Mouse (Mus musculus) C2C12 (cell line): ENCODE measurements at regions not wholly inside any gene's neighbourhood (a gene's known extent, or its start where the extent isn't known, plus 50 kb on each side); places are given as distances from the start of the nearest gene placed in this dataset.

Experiments
- H3K27me3 ChIP-seq: one replicate; pipeline ENCODE4 v1.6.1; 2011; ENCODE audit not compliant: control insufficient read depth, insufficient read depth, insufficient read length
- H3K36me3 ChIP-seq: one replicate; pipeline ENCODE4 v1.6.1; 2011; ENCODE audit not compliant: control insufficient read depth, insufficient read depth
- H3K4me3 ChIP-seq: one replicate; pipeline ENCODE4 v1.5.1; 2011; ENCODE audit warnings: mild to moderate bottlenecking, control low read depth; ENCODE audit not compliant: poor library complexity, insufficient read depth, severe bottlenecking
- H3K79me2 ChIP-seq: one replicate; pipeline ENCODE4 v1.6.1; 2011; ENCODE audit not compliant: control insufficient read depth, insufficient read depth
- H3K79me3 ChIP-seq: one replicate; pipeline ENCODE4 v1.6.1; 2011; ENCODE audit warnings: low read depth, control low read depth
- H3ac ChIP-seq: one replicate; pipeline ENCODE3; 2011; ENCODE audit warnings: low read depth; ENCODE audit not compliant: control insufficient read depth, insufficient read length
- CEBPB ChIP-seq: IDR thresholded peaks from one replicate; pipeline ENCODE4 v1.6.1; 2011; ENCODE audit warnings: low read depth, mild to moderate bottlenecking, control low read depth, moderate library complexity
- CTCF ChIP-seq: IDR thresholded peaks from one replicate; pipeline ENCODE4 v1.5.1; 2011; ENCODE audit not compliant: control insufficient read depth, insufficient read depth, insufficient read length
- FOSL1 ChIP-seq: IDR thresholded peaks from one replicate; pipeline ENCODE4 v1.8.0; 2011; ENCODE audit warnings: mild to moderate bottlenecking, low read length; ENCODE audit not compliant: poor library complexity, insufficient read depth, severe bottlenecking
- MAX ChIP-seq: IDR thresholded peaks from one replicate; pipeline ENCODE4 v1.6.1; 2011; ENCODE audit warnings: mild to moderate bottlenecking, control low read depth
- MYOD1 ChIP-seq: IDR thresholded peaks from one replicate; pipeline ENCODE4 v1.6.1; 2011; ENCODE audit warnings: low read depth; ENCODE audit not compliant: control insufficient read depth, insufficient read length
- MYOG ChIP-seq: IDR thresholded peaks from one replicate; pipeline ENCODE4 v1.6.1; 2011; ENCODE audit not compliant: control insufficient read depth, insufficient read length; ENCODE audit errors: extremely low read depth
- USF1 ChIP-seq: IDR thresholded peaks from one replicate; pipeline ENCODE4 v1.6.1; 2011; ENCODE audit warnings: low read depth, mild to moderate bottlenecking, control low read depth, moderate library complexity

DNA sequence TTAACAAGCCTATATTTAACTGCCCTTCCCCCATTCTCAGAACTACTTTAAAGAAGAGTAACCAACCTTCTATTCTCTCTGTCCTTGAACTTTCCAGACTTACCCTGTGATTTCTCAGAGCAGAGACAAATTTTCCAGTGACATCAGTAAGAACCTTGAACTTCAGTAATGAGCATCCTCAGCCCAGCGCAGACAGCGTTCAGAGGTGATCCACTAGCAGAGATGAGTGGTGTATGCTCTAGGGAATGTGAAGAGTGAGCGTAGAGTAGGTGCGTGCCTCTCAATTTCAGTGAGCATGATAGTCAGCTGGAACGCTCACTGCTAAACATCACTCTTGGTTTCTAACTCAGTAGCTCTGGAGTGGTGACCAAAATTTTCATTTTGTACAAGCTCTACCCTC is 103.4 kb upstream of the Hmgn3 start:
- Histone ChIP-seq H3K79me2 (no peaks in the 10 kb centered on the region), H3K4me3 (no peak overlapping the region), H3K79me3 (no peaks in the 10 kb centered on the region), H3K27me3 (no peaks in the 10 kb centered on the region), H3ac (no peak overlapping the region), H3K36me3 (no peaks in the 10 kb centered on the region)
- TF ChIP-seq CEBPB = no peak
- no peak for TF ChIP-seq FOSL1
- TF ChIP-seq CTCF = no peak
- no peak for TF ChIP-seq MAX
- no peak for TF ChIP-seq USF1
- TF ChIP-seq MYOD1 = no peak

DNA sequence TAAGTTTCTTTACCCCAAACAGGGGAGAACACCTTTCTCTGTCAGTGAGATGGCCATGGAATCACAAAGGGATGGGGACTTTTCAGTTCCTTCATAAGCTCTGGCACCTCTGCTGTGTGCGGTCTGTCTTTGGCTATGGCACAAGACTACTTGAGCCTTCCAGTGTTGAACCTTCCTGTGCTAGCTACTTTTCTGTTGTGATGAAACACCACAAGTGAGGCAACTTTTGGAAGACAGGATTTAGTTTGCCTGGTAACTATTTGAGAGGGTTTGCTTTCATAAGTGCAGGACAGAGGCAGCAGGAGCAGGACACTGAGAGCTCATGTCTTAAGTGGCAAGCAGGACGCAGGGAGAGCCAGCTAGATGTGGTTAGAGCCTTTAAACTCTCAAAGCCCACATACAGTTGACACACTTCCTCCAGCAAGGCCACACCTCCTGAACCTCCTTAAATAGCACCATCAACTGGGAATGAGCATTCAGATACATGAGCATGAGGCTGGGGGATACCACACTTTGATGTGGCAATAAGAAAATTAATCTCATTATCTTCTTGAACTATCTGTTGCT is 101.8 kb upstream of the Hmgn3 start:
- Histone ChIP-seq H3K36me3 (no peaks in the 10 kb centered on the region), H3ac (no peak overlapping the region), H3K27me3 (no peaks in the 10 kb centered on the region), H3K79me3 (no peaks in the 10 kb centered on the region), H3K79me2 (no peaks in the 10 kb centered on the region), H3K4me3 (no peak overlapping the region)
- no peak for TF ChIP-seq MAX
- TF ChIP-seq MYOD1 = no peak
- TF ChIP-seq FOSL1 = no peak

DNA sequence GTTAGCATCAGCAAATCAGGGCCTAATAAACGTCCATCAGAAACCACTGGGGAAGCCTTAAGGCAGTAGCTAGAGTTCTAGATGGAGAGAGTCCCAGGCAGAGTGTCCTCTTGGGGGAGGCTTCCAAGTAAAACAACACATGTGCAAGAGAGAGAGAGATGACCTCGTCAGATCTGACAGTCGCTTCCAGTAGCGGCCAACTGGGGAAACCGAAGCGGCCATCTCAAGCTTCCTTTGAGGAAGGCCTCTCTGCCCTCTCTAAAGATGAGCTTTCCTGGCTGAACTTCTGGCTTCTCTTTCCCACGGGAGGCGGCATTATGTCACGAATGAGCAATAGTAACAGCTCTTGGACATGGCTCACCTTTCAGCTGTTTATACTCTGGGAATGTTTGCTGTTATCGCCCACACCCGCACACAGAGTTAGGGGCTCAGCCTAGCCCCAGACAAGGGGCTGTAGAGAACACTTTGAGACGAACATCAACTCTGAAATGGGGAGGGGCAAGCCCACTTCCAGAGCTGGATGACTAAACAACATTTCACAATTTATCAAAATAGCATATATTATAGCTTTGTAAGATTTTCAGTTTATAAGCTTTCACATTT is 100.7 kb upstream of the Hmgn3 start:
- Histone ChIP-seq H3K79me3 (no peaks in the 10 kb centered on the region), H3K4me3 (no peak overlapping the region), H3K27me3 (no peaks in the 10 kb centered on the region), H3K36me3 (no peaks in the 10 kb centered on the region), H3K79me2 (no peaks in the 10 kb centered on the region), H3ac (no peak overlapping the region)
- no peak for TF ChIP-seq MYOD1
- no peak for TF ChIP-seq CEBPB
- TF ChIP-seq FOSL1 = no peak
- no peak for TF ChIP-seq CTCF
- TF ChIP-seq USF1 = no peak
- no peak for TF ChIP-seq MAX

DNA sequence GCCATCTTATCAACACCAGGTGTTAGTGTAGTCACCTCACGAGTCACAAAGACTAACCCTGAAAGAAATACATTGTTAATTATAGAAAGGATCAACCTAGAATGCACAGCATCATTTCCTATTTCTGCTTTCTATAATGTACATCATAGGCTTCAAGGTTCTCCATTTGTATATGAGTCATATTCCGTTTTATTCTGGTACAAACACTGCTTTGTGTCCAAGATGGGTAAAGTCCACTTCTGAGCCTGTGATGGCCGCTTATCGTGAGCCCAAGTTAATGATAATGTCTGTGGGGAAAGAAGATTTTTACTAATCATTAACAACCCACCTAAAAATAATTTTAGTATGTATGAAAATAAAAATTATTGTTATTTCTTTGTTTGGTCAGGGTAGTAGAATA is 94.6 kb upstream of the Hmgn3 start:
- no peaks in the 10 kb centered on the region for H3K79me3 ChIP-seq
- no peak overlapping the region for H3ac ChIP-seq
- H3K79me2 ChIP-seq = no peaks in the 10 kb centered on the region
- no peaks in the 10 kb centered on the region for H3K27me3 ChIP-seq
- TF ChIP-seq MYOG (no peak), CEBPB (no peak), USF1 (no peak), MAX (no peak), CTCF (no peak), MYOD1 (no peak), FOSL1 (no peak)
- no peaks in the 10 kb centered on the region for H3K36me3 ChIP-seq
- no peak overlapping the region for H3K4me3 ChIP-seq

DNA sequence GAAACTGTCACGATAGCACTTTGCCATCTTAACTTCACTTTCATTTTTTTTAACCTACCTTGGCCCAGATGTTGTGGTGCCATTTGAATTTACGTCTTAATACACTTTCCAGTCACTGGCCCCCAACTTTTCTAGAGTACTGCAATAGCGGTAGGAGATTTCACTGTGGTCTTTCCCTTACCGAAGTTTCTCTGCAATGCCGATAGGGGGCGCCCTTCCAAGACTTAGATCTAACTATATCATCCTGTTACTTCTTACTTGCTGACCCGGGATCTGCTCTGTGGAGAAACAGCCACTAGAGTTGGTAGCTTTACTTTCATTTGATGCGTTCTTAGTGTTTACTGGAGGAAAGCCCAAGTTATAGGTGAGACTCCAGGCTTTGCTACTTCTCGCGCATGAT is 92.6 kb upstream of the Hmgn3 start:
- H3K79me3 ChIP-seq = no peaks in the 10 kb centered on the region
- TF ChIP-seq USF1 (no peak), CTCF (no peak), CEBPB (no peak), MYOG (no peak), MAX (no peak), FOSL1 (no peak), MYOD1 (no peak)
- H3K27me3 ChIP-seq = no peaks in the 10 kb centered on the region
- no peaks in the 10 kb centered on the region for H3K79me2 ChIP-seq
- H3K36me3 ChIP-seq = no peaks in the 10 kb centered on the region
- no peak overlapping the region for H3ac ChIP-seq
- no peak overlapping the region for H3K4me3 ChIP-seq

DNA sequence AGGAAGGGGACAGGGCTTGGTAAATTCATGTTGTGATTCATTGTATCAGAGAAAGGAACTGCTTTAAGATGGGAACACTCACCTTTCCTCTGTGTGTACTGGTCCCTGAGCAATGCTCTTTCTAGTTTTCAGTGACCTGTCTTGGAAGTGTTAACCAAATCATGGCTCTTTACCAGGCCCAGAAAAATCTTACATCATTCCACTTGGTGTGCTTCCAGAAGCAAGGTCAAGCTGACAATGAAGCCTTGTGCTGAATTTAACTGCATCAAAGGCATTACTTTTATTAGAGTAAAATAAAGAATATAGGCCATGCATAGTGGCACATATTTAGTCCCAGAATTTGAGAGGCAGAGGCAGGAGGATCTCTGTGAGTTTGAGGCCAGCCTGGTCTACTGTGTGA is 75.4 kb upstream of the Hmgn3 start:
- TF ChIP-seq MYOD1 = no peak
- TF ChIP-seq USF1 = no peak
- TF ChIP-seq CTCF = no peak
- TF ChIP-seq FOSL1 = no peak
- TF ChIP-seq CEBPB = no peak
- no peak for TF ChIP-seq MYOG
- no peak for TF ChIP-seq MAX
- no peak overlapping the region for H3ac ChIP-seq
- H3K79me2 ChIP-seq = no peaks in the 10 kb centered on the region
- no peaks in the 10 kb centered on the region for H3K27me3 ChIP-seq
- no peaks in the 10 kb centered on the region for H3K79me3 ChIP-seq
- H3K36me3 ChIP-seq = no peaks in the 10 kb centered on the region
- no peak overlapping the region for H3K4me3 ChIP-seq
